Mouse (Mus musculus) CH12.LX (cell line): ENCODE measurements around the gene Vamp8. TPM values are rescaled to one million over a fixed set of nuclear protein-coding genes. Genes with fewer than 3 reads are reported as not detected.

Source experiments
- DNase-seq: peaks from one replicate; pipeline ENCODE4 v3.0.0-alpha.2; 2013; ENCODE audit errors: extremely low read depth
- H3K27ac ChIP-seq: 2 replicates; pipeline ENCODE4 v1.5.1; 2012; ENCODE audit warnings: low read depth, mild to moderate bottlenecking, control low read depth, moderate library complexity; ENCODE audit not compliant: insufficient read depth
- H3K27me3 ChIP-seq: replicated peaks from 2 replicates; pipeline ENCODE3; 2012; ENCODE audit warnings: inconsistent platforms
- H3K36me3 ChIP-seq, 2 experiments: replicated peaks in 1 of 2; 2 replicates each; pipeline versions ENCODE3 to v1.6.1; 2012; ENCODE audit warnings: inconsistent platforms in 1 of 2, low read length in 1 of 2, mild to moderate bottlenecking in 1 of 2, mixed read lengths in 1 of 2, moderate library complexity in 1 of 2; ENCODE audit not compliant: control insufficient read depth in 1 of 2, insufficient read depth in 1 of 2
- H3K4me1 ChIP-seq, 2 experiments: 2 replicates each; pipeline ENCODE4 v1.6.1; 2012; ENCODE audit warnings: inconsistent platforms in 1 of 2, moderate library complexity in 1 of 2; ENCODE audit not compliant: insufficient read depth in 2 of 2, control insufficient read depth in 1 of 2
- H3K4me2 ChIP-seq: 2 replicates; pipeline ENCODE4 v1.6.1; 2012; ENCODE audit warnings: low read depth, mild to moderate bottlenecking, control low read depth; ENCODE audit not compliant: poor library complexity, insufficient read depth, severe bottlenecking
- H3K4me3 ChIP-seq, 3 experiments: fragments of 150-350 bp in 1 of 3; sonication (generic) in 1 of 3; replicated peaks in 1 of 3; 2 replicates each; pipeline versions ENCODE3 to v1.5.1; 2011 to 2012; ENCODE audit warnings: low read depth in 2 of 3, low read length in 2 of 3, mild to moderate bottlenecking in 2 of 3, moderate library complexity in 2 of 3, control low read depth in 1 of 3, improper control_type of control experiment in 1 of 3, inconsistent platforms in 1 of 3, mixed read lengths in 1 of 3; ENCODE audit not compliant: poor library complexity in 1 of 3
- H3K79me2 ChIP-seq: replicated peaks from 2 replicates; pipeline ENCODE4 v1.6.1; 2012; ENCODE audit warnings: mild to moderate bottlenecking, moderate library complexity; ENCODE audit not compliant: control insufficient read depth, poor library complexity, insufficient read depth, severe bottlenecking; ENCODE audit errors: extremely low read depth
- H3K9ac ChIP-seq: 2 replicates; pipeline ENCODE4 v1.6.1; 2012; ENCODE audit warnings: low read depth, mild to moderate bottlenecking, control low read depth, moderate library complexity; ENCODE audit not compliant: insufficient read depth
- H3K9me3 ChIP-seq: replicated peaks from 2 replicates; pipeline ENCODE3; 2012; ENCODE audit warnings: low read length, inconsistent platforms, mixed read lengths
- BHLHE40 ChIP-seq: IDR thresholded peaks from 2 replicates; pipeline ENCODE4 v1.6.1; 2011; ENCODE audit warnings: mild to moderate bottlenecking, low read depth, low read length, improper control_type of control experiment
- CHD2 ChIP-seq: IDR thresholded peaks from 2 replicates; pipeline ENCODE4 v1.6.1; 2011; ENCODE audit warnings: low read length, improper control_type of control experiment
- ETS1 ChIP-seq: conservative IDR thresholded peaks from 2 replicates; pipeline ENCODE4 v1.6.1; 2012; ENCODE audit warnings: low read depth, mild to moderate bottlenecking, inconsistent platforms, low read length, improper control_type of control experiment, moderate library complexity
- KAT2A ChIP-seq: IDR thresholded peaks from 2 replicates; pipeline ENCODE4 v1.6.1; 2012; ENCODE audit warnings: low read length, improper control_type of control experiment, inconsistent platforms; ENCODE audit not compliant: insufficient replicate concordance
- MAZ ChIP-seq: IDR thresholded peaks from 2 replicates; pipeline ENCODE4 v1.6.1; 2012; ENCODE audit warnings: low read depth, mild to moderate bottlenecking, inconsistent platforms, low read length, improper control_type of control experiment, moderate library complexity
- MXI1 ChIP-seq: IDR thresholded peaks from 2 replicates; pipeline ENCODE4 v1.6.1; 2011; ENCODE audit warnings: mild to moderate bottlenecking, low read depth, low read length, improper control_type of control experiment
- MYC ChIP-seq: IDR thresholded peaks from 2 replicates; pipeline ENCODE4 v1.6.1; 2011; ENCODE audit warnings: low read depth, mild to moderate bottlenecking, improper control_type of control experiment, low read length
- NELFE ChIP-seq: IDR thresholded peaks from 2 replicates; pipeline ENCODE4 v1.6.1; 2011; ENCODE audit warnings: low read depth, low read length, improper control_type of control experiment
- NRF1 ChIP-seq: IDR thresholded peaks from 2 replicates; pipeline ENCODE4 v1.6.1; 2014; ENCODE audit warnings: low read depth, mild to moderate bottlenecking, inconsistent platforms, low read length, improper control_type of control experiment, moderate library complexity
- PAX5 ChIP-seq: IDR thresholded peaks from 2 replicates; pipeline ENCODE4 v1.6.1; 2012; ENCODE audit warnings: low read length, inconsistent platforms, mixed read lengths
- POLR2A ChIP-seq: IDR thresholded peaks from 2 replicates; pipeline ENCODE4 v1.6.1; 2011; ENCODE audit warnings: low read depth, mild to moderate bottlenecking, improper control_type of control experiment, low read length
- POLR2AphosphoS2 ChIP-seq: IDR thresholded peaks from 2 replicates; pipeline ENCODE4 v1.6.1; 2011; ENCODE audit warnings: low read depth, low read length, improper control_type of control experiment
- SIN3A ChIP-seq: IDR thresholded peaks from 2 replicates; pipeline ENCODE4 v1.6.1; 2012; ENCODE audit warnings: low read length, improper control_type of control experiment, inconsistent platforms
- USF1 ChIP-seq: IDR thresholded peaks from 2 replicates; pipeline ENCODE4 v1.6.1; 2014; ENCODE audit warnings: low read depth, mild to moderate bottlenecking, inconsistent platforms, low read length, improper control_type of control experiment
- ZNF384 ChIP-seq: IDR thresholded peaks from 2 replicates; pipeline ENCODE4 v1.6.1; 2012; ENCODE audit warnings: low read depth, low read length, improper control_type of control experiment, inconsistent platforms
- dilution Hi-C: fragments of 300-500 bp; cut with MboI; formaldehyde crosslinking; loops from 2 replicates; pipeline ENCODE4 v1.14.3; 2020; ENCODE audit warnings: low sequenced_read_pairs; ENCODE audit not compliant: extremely low pct_unique_long_range_greater_than_20kb, extremely low pct_ligation_motif_present
- in situ Hi-C: fragments of 300-500 bp; cut with MboI; formaldehyde crosslinking; loops from 3 replicates; pipeline ENCODE4 v1.14.3; 2019; ENCODE audit warnings: low sequenced_read_pairs, low pct_ligation_motif_present, low pct_unique_long_range_greater_than_20kb, mixed read lengths
- polyA plus RNA-seq: library from polyadenylated mRNA; unstranded; fragments of >175 nt; gene quantifications from 2 replicates; pipeline ENCODE4 v1.2.1, GENCODE M21; 2012; ENCODE audit warnings: low read depth; ENCODE audit not compliant: insufficient read length
- total RNA-seq, 2 experiments: library from RNA; depleted of rRNA; stranded (reverse); fragments of 300-350 nt in 1 of 2; fragments of >200 nt in 1 of 2; gene quantifications; 2 replicates each; pipeline ENCODE4 v1.2.3; 2012 to 2014

Vamp8 gene
- total and polyA plus RNA-seq, 3 experiments = 98.9 to 130 (median 110) TPM

- H3K4me3 ChIP-seq = peak overlapping the region in 2 of 3 experiments; percentile 54 to 68
- in situ Hi-C loops (no loop called here), dilution Hi-C loops (no loop called here)
- no peak for DNase-seq
- H3K36me3 ChIP-seq = peaks cover 0 to 9% of the 10 kb centered on the region in 2 experiments
- H3K27me3 ChIP-seq = peaks cover 10% of the 10 kb centered on the region
- no peak overlapping the region for H3K27ac ChIP-seq
- H3K4me1 ChIP-seq = peaks cover 2 to 21% of the 10 kb centered on the region in 2 experiments; a peak in 3 of 4 replicates
- H3K9ac ChIP-seq = no peak overlapping the region; the same call in 1 of the 2 replicates
- H3K9me3 ChIP-seq = no peaks in the 10 kb centered on the region
- no peaks in the 10 kb centered on the region for H3K79me2 ChIP-seq
- H3K4me2 ChIP-seq = peak overlapping the region; percentile 33
- TF ChIP-seq SIN3A = no peak
- TF ChIP-seq KAT2A = no peak
- TF ChIP-seq NELFE = no peak
- no peak for TF ChIP-seq CHD2
- no peak for TF ChIP-seq ETS1
- TF ChIP-seq PAX5 = no peak
- no peak for TF ChIP-seq NRF1
- TF ChIP-seq MYC = no peak
- TF ChIP-seq MXI1 = no peak
- TF ChIP-seq MAZ = no peak
- TF ChIP-seq ZNF384 = no peak
- no peak for TF ChIP-seq POLR2AphosphoS2
- no peak for TF ChIP-seq USF1
Observed at GRCm38 (mm10) chr6:72379377-72380130, 10.9 kb downstream of the Vamp8 start.

- Histone ChIP-seq H3K36me3 (peaks cover 0 to 2% of the 10 kb centered on the region in 2 experiments), H3K4me3 (no peak overlapping the region), H3K27ac (no peak overlapping the region), H3K4me2 (no peak overlapping the region), H3K4me1 (peaks cover 2 to 21% of the 10 kb centered on the region in 2 experiments; a peak in 3 of 4 replicates), H3K79me2 (no peaks in the 10 kb centered on the region), H3K27me3 (peaks cover 10% of the 10 kb centered on the region), H3K9me3 (no peaks in the 10 kb centered on the region), H3K9ac (no peak overlapping the region)
- TF ChIP-seq POLR2A = no peak
- TF ChIP-seq BHLHE40 = 0 out of 2 replicates have a peak, but pooled peaks have one; percentile 7
- no peak for DNase-seq
- dilution Hi-C loops (no loop called here), in situ Hi-C loops (no loop called here)
Observed at GRCm38 (mm10) chr6:72378510-72379234, 11.8 kb downstream of the Vamp8 start.
